Mouse (Mus musculus): ENCODE results near the gene Fgf11. TPM values are rescaled to one million over a fixed set of nuclear protein-coding genes. Genes with fewer than 3 reads are reported as not detected.

Gene Fgf11
- 2.0 and 2.1 TPM in 2 replicates for polyA plus RNA-seq (2014; fragmentation: Nextera tagmentation; extraction: Ambion mirVana)

GRCm38 (mm10) chr11:69801379-69801977, at the start of gene Fgf11:
Fgf11 (minus strand) TSS chr11:69801857.
- H3K4me1 ChIP-seq (ENCODE audit: control insufficient read depth in 2 of 2, insufficient read depth in 2 of 2, low read length in 2 of 2), result peaks cover 25 to 52% of the 10 kb centered on the region in 2 experiments
- peak within 1 kb of the TSS; percentile 95 for H3K4me2 ChIP-seq (ENCODE audit: low read length)
- H3K9ac ChIP-seq (ENCODE audit: low read length), result peak within 1 kb of the TSS; percentile 69
- H3K9me3 ChIP-seq (ENCODE audit: control insufficient read depth, low read length), result peaks cover 3% of the 10 kb centered on the region; the same call in 1 of the 2 replicates
- H3K36me3 ChIP-seq (ENCODE audit: control insufficient read depth, insufficient read depth, low read length), result no peaks in the 10 kb centered on the region
- peak within 1 kb of the TSS; percentile 50 to 53 for H3K27ac ChIP-seq (replicated peaks in 1 of 2; ENCODE audit: control insufficient read depth in 1 of 2, insufficient read depth in 1 of 2, low read depth in 2 of 2, low read length in 2 of 2)
- peak within 1 kb of the TSS; percentile 46 to 65 for H3K4me3 ChIP-seq (ENCODE audit: control insufficient read depth in 1 of 2, insufficient read depth in 1 of 2, low read depth in 1 of 2, low read length in 2 of 2)
- ATAC-seq (ENCODE audit: insufficient number of reproducible peaks, insufficient read depth, low FRiP score, low read depth), result no peak
- H3K27me3 ChIP-seq (ENCODE audit: control insufficient read depth, insufficient read depth, low read length), result peaks cover 23% of the 10 kb centered on the region
- under 1% methylated on average over 31 of the region's 33 CpGs for WGBS

- Histone ChIP-seq H3K4me2 (ENCODE audit: low read length) (no peak overlapping the region), H3K4me3 (ENCODE audit: control insufficient read depth in 1 of 2, insufficient read depth in 1 of 2, low read depth in 1 of 2, low read length in 2 of 2) (no peak overlapping the region), H3K27me3 (ENCODE audit: control insufficient read depth, insufficient read depth, low read length) (no peaks in the 10 kb centered on the region), H3K9ac (ENCODE audit: low read length) (no peak overlapping the region), H3K4me1 (ENCODE audit: control insufficient read depth in 2 of 2, insufficient read depth in 2 of 2, low read length in 2 of 2) (peaks cover 15 to 18% of the 10 kb centered on the region in 2 experiments), H3K27ac (replicated peaks in 1 of 2; ENCODE audit: control insufficient read depth in 1 of 2, insufficient read depth in 1 of 2, low read depth in 2 of 2, low read length in 2 of 2) (no peak overlapping the region), H3K9me3 (ENCODE audit: control insufficient read depth, low read length) (no peaks in the 10 kb centered on the region), H3K36me3 (ENCODE audit: control insufficient read depth, insufficient read depth, low read length) (peaks cover 42% of the 10 kb centered on the region)
- 74% methylated on average over 8 of the region's 8 CpGs for WGBS
- ATAC-seq (ENCODE audit: insufficient number of reproducible peaks, insufficient read depth, low FRiP score, low read depth), result no peak
Measured at GRCm38 (mm10) chr11:69850754-69851153, 49.1 kb upstream of the Fgf11 start.

GRCm38 (mm10) chr11:69849884-69850283, 48.2 kb upstream of the Fgf11 start:
- H3K9me3 ChIP-seq (ENCODE audit: control insufficient read depth, low read length), result no peaks in the 10 kb centered on the region
- no peak for ATAC-seq (ENCODE audit: insufficient number of reproducible peaks, insufficient read depth, low FRiP score, low read depth)
- no peaks in the 10 kb centered on the region for H3K27me3 ChIP-seq (ENCODE audit: control insufficient read depth, insufficient read depth, low read length)
- WGBS, result 93% methylated on average over 15 of the region's 15 CpGs
- H3K27ac ChIP-seq (replicated peaks in 1 of 2; ENCODE audit: control insufficient read depth in 1 of 2, insufficient read depth in 1 of 2, low read depth in 2 of 2, low read length in 2 of 2), result 0 out of 4 replicates have a peak overlapping the region, but pooled peaks of 1 of the 2 experiments have one; percentile 24
- H3K4me3 ChIP-seq (ENCODE audit: control insufficient read depth in 1 of 2, insufficient read depth in 1 of 2, low read depth in 1 of 2, low read length in 2 of 2), result no peak overlapping the region
- H3K36me3 ChIP-seq (ENCODE audit: control insufficient read depth, insufficient read depth, low read length), result peaks cover 42% of the 10 kb centered on the region
- peaks cover 16 to 23% of the 10 kb centered on the region in 2 experiments for H3K4me1 ChIP-seq (ENCODE audit: control insufficient read depth in 2 of 2, insufficient read depth in 2 of 2, low read length in 2 of 2)
- no peak overlapping the region for H3K9ac ChIP-seq (ENCODE audit: low read length)
- no peak overlapping the region for H3K4me2 ChIP-seq (ENCODE audit: low read length)

DNA sequence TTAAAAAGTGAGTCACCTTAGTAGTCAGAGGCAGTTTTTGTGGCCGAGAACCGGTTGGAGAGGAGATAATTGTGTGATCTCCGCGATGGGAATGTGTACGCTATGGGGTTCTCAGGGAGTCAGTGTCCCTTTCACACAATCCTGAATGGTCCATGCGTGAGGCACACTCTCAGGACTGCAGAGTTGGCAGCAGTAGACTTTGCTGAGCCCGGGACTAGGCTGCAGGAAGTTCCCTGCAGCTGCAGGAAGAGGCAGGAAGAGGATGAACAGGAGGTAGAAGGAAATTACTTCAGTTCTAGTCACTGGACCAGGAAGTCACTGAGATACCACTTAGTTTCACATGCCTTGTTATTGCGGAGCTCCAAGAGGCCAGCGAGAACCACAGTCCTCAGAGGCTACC, 47.5 kb upstream of the Fgf11 start:
- H3K27me3 ChIP-seq (ENCODE audit: control insufficient read depth, insufficient read depth, low read length), result no peaks in the 10 kb centered on the region
- H3K36me3 ChIP-seq (ENCODE audit: control insufficient read depth, insufficient read depth, low read length), result peaks cover 42% of the 10 kb centered on the region
- no peak overlapping the region for H3K4me2 ChIP-seq (ENCODE audit: low read length)
- H3K9me3 ChIP-seq (ENCODE audit: control insufficient read depth, low read length), result no peaks in the 10 kb centered on the region
- ATAC-seq (ENCODE audit: insufficient number of reproducible peaks, insufficient read depth, low FRiP score, low read depth), result no peak
- H3K9ac ChIP-seq (ENCODE audit: low read length), result no peak overlapping the region
- no peak overlapping the region for H3K4me3 ChIP-seq (ENCODE audit: control insufficient read depth in 1 of 2, insufficient read depth in 1 of 2, low read depth in 1 of 2, low read length in 2 of 2)
- 73% methylated on average over 9 of the region's 9 CpGs for WGBS
- H3K27ac ChIP-seq (replicated peaks in 1 of 2; ENCODE audit: control insufficient read depth in 1 of 2, insufficient read depth in 1 of 2, low read depth in 2 of 2, low read length in 2 of 2), result peak overlapping the region; percentile 12 to 30; a peak in 2 of 4 replicates
- H3K4me1 ChIP-seq (ENCODE audit: control insufficient read depth in 2 of 2, insufficient read depth in 2 of 2, low read length in 2 of 2), result peaks cover 14 to 23% of the 10 kb centered on the region in 2 experiments

DNA sequence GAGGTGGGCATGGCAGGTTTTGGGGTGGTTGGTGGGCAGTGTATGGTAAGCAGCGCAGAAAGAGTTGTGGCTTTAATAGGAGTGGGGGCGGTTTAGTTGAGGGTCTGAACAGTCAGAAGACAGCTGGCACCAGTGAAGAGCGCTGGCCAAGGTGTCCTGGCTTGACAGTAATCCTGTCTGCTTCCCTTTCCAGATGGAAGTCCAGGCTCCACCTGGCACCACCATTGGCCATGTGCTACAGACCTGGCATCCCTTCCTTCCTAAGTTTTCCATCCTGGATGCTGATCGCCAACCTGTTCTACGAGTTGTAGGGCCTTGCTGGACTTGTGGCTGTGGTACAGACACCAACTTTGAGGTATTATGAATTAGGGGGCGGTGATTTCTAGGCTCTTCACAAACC, 46.4 kb upstream of the Fgf11 start:
- H3K4me1 ChIP-seq (ENCODE audit: control insufficient read depth in 2 of 2, insufficient read depth in 2 of 2, low read length in 2 of 2), result peaks cover 14 to 19% of the 10 kb centered on the region in 2 experiments
- H3K9me3 ChIP-seq (ENCODE audit: control insufficient read depth, low read length), result no peaks in the 10 kb centered on the region
- H3K27me3 ChIP-seq (ENCODE audit: control insufficient read depth, insufficient read depth, low read length), result no peaks in the 10 kb centered on the region
- H3K27ac ChIP-seq (replicated peaks in 1 of 2; ENCODE audit: control insufficient read depth in 1 of 2, insufficient read depth in 1 of 2, low read depth in 2 of 2, low read length in 2 of 2), result no peak overlapping the region
- H3K9ac ChIP-seq (ENCODE audit: low read length), result no peak overlapping the region
- H3K36me3 ChIP-seq (ENCODE audit: control insufficient read depth, insufficient read depth, low read length), result peaks cover 42% of the 10 kb centered on the region
- ATAC-seq (ENCODE audit: insufficient number of reproducible peaks, insufficient read depth, low FRiP score, low read depth), result no peak
- 94% methylated on average over 6 of the region's 6 CpGs for WGBS
- H3K4me3 ChIP-seq (ENCODE audit: control insufficient read depth in 1 of 2, insufficient read depth in 1 of 2, low read depth in 1 of 2, low read length in 2 of 2), result peak overlapping the region in 1 of 2 experiments; percentile 84; a peak in 1 of 4 replicates
- H3K4me2 ChIP-seq (ENCODE audit: low read length), result peak overlapping the region; percentile 89

DNA sequence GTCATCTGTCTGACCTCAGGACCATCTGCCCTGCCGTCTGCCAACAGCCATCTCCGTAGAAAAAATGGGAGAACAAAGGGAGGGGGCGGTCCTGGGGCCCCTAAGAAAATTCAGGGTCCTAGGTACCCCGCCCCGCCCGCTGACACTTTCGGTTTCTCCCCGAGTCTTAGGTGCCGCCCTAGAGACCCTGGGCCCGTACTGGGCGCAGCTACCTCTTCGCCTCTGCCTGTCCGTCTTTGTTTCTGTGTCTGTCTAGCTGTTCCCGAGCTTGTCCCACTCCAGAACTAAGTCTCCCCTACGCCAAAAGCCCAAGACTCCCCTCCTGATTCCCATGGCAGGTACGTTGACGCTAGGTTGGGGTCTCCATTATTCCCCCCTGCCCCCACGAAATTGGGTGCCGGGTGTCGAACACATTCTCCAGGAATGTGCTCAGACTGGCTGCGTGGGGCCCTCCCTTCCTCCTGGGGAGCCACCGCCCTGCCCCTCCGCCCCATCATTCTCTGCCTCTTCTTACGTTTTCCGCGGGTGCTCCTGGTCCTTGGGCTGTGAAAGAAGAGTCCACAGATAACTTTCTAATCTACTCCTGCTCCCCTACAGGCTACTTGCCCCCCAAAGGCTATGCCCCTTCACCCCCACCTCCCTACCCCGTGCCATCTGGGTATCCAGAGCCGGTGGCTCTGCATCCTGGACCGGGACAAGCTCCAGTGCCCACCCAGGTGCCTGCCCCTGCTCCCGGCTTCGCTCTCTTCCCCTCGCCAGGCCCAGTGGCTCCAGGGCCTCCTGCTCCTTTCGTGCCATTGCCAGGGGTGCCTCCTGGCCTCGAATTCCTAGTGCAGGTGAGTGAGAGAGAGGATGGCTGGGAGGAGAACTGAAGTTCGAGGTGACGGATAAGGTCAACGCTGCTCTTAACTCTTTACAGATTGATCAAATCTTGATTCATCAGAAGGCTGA, 45.4 kb upstream of the Fgf11 start:
- H3K36me3 ChIP-seq (ENCODE audit: control insufficient read depth, insufficient read depth, low read length), result peaks cover 42% of the 10 kb centered on the region
- H3K4me1 ChIP-seq (ENCODE audit: control insufficient read depth in 2 of 2, insufficient read depth in 2 of 2, low read length in 2 of 2), result peaks cover 14 to 19% of the 10 kb centered on the region in 2 experiments
- H3K27me3 ChIP-seq (ENCODE audit: control insufficient read depth, insufficient read depth, low read length), result no peaks in the 10 kb centered on the region
- H3K9ac ChIP-seq (ENCODE audit: low read length), result peak overlapping the region; percentile 95
- peak overlapping the region; percentile 23 to 95; a peak in 3 of 4 replicates for H3K27ac ChIP-seq (replicated peaks in 1 of 2; ENCODE audit: control insufficient read depth in 1 of 2, insufficient read depth in 1 of 2, low read depth in 2 of 2, low read length in 2 of 2)
- peak; percentile 24 for ATAC-seq (ENCODE audit: insufficient number of reproducible peaks, insufficient read depth, low FRiP score, low read depth)
- peak overlapping the region; percentile 57 to 84 for H3K4me3 ChIP-seq (ENCODE audit: control insufficient read depth in 1 of 2, insufficient read depth in 1 of 2, low read depth in 1 of 2, low read length in 2 of 2)
- peak overlapping the region; percentile 89 for H3K4me2 ChIP-seq (ENCODE audit: low read length)
- WGBS, result 11% methylated on average over 37 of the region's 37 CpGs
- no peaks in the 10 kb centered on the region for H3K9me3 ChIP-seq (ENCODE audit: control insufficient read depth, low read length)

DNA sequence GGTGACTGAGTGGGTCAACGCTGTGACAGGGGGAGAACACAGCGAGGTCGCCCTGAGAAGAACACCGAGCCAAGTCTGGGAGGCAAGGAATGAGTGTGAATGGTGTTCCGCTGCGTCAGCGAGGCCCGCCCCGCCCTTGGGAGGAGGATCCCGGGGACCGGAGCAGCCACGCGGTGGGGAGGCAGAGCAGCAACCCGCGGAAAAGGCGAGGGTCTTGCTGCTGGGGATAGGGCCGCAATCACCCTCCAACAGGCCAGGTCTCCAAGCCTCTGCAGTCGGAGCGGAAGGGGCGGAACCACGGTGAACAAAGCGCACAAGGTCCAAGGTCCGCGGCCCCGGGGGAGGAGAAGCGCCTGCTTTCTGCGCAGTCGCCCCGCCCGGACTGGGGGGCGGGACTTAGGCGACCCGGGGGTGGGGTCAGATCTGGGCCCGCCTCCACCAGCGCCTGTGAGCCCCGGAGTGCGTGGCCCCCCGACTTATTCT, 44.6 kb upstream of the Fgf11 start, which contains the start of gene Plscr3:
Gene Plscr3 (plus strand): TSS at position 179 of the 483 bp plus-strand sequence.
- under 1% methylated on average over 37 of the region's 38 CpGs for WGBS

More for the DNA sequence above, 44.6 kb upstream of the Fgf11 start, which contains the start of gene Plscr3:
- Histone ChIP-seq H3K4me3 (ENCODE audit: control insufficient read depth in 1 of 2, insufficient read depth in 1 of 2, low read depth in 1 of 2, low read length in 2 of 2) (peak within 1 kb of the TSS; percentile 57 to 84), H3K36me3 (ENCODE audit: control insufficient read depth, insufficient read depth, low read length) (peaks cover 35% of the 10 kb centered on the region), H3K4me1 (ENCODE audit: control insufficient read depth in 2 of 2, insufficient read depth in 2 of 2, low read length in 2 of 2) (peaks cover 14 to 19% of the 10 kb centered on the region in 2 experiments), H3K9me3 (ENCODE audit: control insufficient read depth, low read length) (no peaks in the 10 kb centered on the region), H3K27me3 (ENCODE audit: control insufficient read depth, insufficient read depth, low read length) (no peaks in the 10 kb centered on the region), H3K4me2 (ENCODE audit: low read length) (peak within 1 kb of the TSS; percentile 89), H3K9ac (ENCODE audit: low read length) (peak within 1 kb of the TSS; percentile 95), H3K27ac (replicated peaks in 1 of 2; ENCODE audit: control insufficient read depth in 1 of 2, insufficient read depth in 1 of 2, low read depth in 2 of 2, low read length in 2 of 2) (peak within 1 kb of the TSS; percentile 87 to 95)
- ATAC-seq (ENCODE audit: insufficient number of reproducible peaks, insufficient read depth, low FRiP score, low read depth), result peak; percentile 92
